Mouse (Mus musculus) cerebellum, adult 9-10 months (tissue): ENCODE data around the gene Cdpf1.
A peak's percentile ranks its signal among the peaks of the same experiment; 100 is the strongest.

Source experiments
- DNase-seq: peaks from one replicate; pipeline ENCODE4 v3.0.0; 2022

The Cdpf1 gene

GRCm38 (mm10) chr15:85811535-85812277 is at the start of gene Cdpf1:
Cdpf1 (minus strand) TSS chr15:85811697.
- peak; percentile 99 for DNase-seq

DNA sequence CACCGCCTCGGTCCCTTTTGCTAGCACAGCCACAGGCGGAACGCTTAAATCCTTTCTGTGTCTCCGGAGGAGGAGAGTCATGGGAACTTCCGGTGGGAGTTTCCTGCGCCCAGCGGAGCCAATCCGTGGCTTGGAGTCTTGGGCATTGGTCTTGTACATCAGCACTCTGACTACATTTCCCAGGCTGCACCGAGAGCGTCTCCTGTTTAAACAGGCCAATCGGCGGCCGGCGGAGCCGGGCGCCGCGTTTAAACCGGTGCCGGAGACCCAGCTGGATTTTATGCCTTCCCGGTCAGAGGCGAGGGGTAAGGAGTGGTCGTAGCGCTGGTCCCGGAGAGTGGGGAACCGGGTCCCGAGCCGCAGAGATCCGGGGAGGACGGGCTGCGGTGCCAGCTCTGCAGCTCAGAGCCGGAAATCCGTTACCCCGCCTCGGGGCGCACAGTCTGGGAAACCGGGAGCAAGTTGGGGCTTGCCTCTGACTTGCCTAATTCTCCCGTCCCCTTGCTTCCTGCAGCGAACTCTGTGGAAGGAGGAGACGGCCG is 48.1 kb upstream of the Cdpf1 start, which contains the start of gene Gtse1:
Gtse1 (plus strand) TSS at position 256 of the 542 bp plus-strand sequence.
- DNase-seq = peak; percentile 96

- no peak for DNase-seq
Observed at GRCm38 (mm10) chr15:85858980-85859489, 47.5 kb upstream of the Cdpf1 start.

GRCm38 (mm10) chr15:85851656-85852392 is 40.3 kb upstream of the Cdpf1 start:
- DNase-seq = no peak

GRCm38 (mm10) chr15:85845071-85845470 is 33.6 kb upstream of the Cdpf1 start:
- DNase-seq = peak; percentile 48

- no peak for DNase-seq
Observed at GRCm38 (mm10) chr15:85841796-85842360, 30.4 kb upstream of the Cdpf1 start.

GRCm38 (mm10) chr15:85840983-85841382 is 29.5 kb upstream of the Cdpf1 start:
- DNase-seq = no peak

- DNase-seq = no peak
Observed at GRCm38 (mm10) chr15:85836887-85837286, 25.4 kb upstream of the Cdpf1 start.

DNA sequence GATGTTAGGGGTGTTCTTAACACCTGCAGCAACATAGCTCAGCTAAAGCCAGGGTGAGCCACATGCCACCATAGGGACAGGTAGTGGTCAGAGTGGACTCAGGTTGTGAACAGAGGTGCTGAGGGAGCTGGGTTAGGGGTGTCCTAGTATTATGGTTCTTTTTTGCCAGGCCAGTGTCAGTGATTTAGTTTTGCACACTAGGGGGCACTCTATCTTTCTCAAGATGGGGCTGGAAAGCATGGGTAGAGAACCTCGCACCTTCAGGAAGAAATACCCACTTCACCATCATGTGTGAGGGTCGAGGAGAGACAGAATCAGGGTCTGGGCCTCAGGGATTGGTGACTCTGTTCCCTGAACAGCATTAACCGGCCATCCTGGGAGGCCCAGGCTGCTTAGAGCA is 23.8 kb upstream of the Cdpf1 start:
- no peak for DNase-seq

GRCm38 (mm10) chr15:85832599-85832998 is 21.1 kb upstream of the Cdpf1 start:
- no peak for DNase-seq

- DNase-seq = peak; percentile 90
Observed at GRCm38 (mm10) chr15:85831954-85832590, 20.6 kb upstream of the Cdpf1 start, which contains the start of gene Ttc38. Ttc38 (plus strand) TSS chr15:85832306.

DNA sequence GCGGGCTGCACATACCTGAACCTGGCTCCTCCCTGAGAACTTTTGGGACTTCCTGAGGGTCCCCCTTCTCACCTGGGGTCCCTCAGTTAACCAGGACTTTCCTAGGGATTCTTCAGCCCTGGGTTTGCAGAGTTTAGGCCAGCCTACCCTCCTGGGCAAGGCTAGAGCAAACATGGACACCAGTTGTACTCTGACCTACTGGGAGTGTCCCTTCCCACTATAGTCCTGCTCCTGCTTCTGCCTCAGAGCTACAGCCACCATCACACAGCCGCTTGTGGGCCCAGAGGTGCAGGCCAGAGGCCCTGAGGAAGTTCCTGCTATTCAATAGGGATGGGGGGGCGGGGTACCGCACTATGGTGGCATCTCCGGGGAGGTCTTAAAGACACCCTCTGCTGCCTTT is 18.0 kb upstream of the Cdpf1 start:
- no peak for DNase-seq

DNA sequence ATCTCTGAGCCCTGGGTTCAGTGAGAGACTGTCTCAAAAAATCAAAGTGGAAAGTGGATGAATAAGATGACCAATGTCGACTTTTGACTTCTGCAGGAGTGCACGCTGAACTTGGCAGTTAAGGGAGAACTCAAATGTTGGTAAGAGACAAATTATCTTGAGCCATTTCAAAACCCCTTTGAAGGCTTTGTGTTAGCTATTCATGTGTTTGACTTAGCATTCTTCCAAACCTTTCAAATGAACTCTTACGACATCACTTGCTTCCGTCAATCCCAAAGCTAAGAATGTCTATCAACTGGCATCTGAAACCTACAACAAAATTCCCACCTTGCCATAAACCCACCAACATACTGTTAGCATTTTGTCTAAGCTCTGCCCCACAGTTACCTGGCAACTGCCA is 16.6 kb upstream of the Cdpf1 start:
- no peak for DNase-seq

GRCm38 (mm10) chr15:85826676-85827075 is 15.2 kb upstream of the Cdpf1 start:
- no peak for DNase-seq

- peak; percentile 57 for DNase-seq
Observed at GRCm38 (mm10) chr15:85822011-85822359, 10.5 kb upstream of the Cdpf1 start.

DNA sequence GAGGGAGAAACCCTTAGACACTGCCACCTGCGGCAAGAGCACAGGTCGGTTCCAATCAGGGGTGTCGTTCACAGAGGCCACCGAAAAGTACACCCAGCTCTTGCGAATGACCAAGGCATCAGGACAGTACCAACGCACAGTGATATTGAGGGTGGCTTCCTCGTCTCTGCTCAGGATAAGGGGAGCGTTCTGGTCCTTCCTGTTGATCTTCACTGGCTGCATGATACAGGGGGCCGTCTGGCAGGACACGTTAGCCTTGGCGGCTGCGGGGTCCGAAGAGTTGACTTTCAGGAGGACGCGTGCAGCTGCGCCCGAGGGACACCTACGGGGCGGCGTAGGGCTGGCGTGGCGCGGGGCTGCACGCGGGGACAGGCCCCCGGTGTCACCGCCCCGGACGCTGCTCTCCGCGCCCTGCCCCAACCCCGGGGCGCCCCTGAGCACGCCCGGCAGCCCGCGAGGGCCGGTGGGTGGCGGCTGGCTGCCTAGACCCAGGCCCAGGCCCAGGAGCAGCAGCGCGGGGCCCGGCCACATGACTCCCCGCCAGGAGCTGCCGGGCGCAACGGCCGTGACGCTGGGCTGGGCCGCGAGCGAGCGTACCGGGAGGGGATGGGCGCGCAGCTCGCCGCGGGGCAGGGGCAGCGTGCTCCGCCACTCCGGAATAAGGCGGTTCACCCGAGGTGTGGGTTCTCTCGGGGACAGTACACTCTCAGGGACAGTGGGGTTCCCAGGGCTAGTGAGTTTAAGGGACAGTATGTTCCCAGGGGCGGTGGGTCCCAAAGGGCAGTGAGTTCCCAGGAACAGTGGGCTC is 9.9 kb upstream of the Cdpf1 start, which contains the start of gene Pkdrej:
Pkdrej (minus strand) TSS at position 532 of the 808 bp plus-strand sequence.
- DNase-seq = peak; percentile 52

DNA sequence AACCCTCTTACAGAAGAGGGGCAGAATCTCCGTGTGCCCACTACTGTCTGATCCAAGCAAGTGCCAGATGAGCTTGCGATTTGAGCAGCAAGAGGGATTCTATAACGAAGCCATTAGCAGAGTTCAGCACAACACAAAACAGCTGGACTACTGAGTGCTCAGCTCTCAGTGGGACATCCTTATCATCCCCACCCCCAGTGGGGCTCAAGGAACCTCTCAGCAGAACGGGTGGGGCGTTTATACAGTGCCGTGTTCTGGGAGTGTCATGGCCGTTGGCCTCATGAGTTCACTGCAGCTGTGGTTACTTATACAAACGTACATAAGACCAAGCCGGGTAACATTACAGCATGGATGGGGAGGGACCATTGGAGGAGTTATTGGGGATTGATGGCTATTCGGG is 1.9 kb upstream of the Cdpf1 start:
- DNase-seq = peak; percentile 27

DNA sequence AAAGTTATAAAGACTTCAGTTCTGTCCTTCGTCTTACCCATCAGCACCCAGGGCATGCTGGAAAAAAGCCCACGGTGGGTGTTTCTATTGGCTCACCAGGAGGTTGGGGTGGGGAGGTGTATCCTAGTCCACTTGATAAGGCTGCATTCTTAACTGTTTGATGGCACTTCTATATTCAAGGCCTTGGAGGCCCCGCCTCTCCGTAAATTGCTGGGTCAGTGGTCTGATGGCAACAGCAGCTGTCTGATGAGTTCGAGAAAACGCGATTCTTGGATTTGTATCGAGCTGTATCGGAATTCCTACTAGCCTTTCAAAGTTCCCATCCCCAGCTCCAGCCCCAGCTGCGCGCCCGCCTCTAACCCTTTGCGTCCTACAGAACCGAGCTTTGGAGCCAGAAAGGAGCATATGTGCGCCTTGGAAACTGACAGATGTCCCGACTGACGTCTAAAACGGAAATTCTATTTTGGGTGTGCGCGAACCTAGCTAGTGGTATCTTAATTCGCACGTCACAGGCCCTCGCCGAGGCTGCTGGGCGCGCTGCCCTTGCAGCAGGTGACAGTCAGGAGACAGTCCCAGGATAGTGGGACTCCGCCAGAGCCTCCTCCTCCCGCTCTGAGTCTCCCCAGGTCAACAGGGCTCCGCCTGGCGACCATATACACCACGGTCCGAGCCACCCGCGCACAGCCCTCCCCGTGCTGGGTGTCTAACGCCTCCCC is 533 bp downstream of the Cdpf1 start:
- peak; percentile 93 for DNase-seq

- no peak for DNase-seq
Observed at GRCm38 (mm10) chr15:85810462-85810805, 1.1 kb downstream of the Cdpf1 start.

DNA sequence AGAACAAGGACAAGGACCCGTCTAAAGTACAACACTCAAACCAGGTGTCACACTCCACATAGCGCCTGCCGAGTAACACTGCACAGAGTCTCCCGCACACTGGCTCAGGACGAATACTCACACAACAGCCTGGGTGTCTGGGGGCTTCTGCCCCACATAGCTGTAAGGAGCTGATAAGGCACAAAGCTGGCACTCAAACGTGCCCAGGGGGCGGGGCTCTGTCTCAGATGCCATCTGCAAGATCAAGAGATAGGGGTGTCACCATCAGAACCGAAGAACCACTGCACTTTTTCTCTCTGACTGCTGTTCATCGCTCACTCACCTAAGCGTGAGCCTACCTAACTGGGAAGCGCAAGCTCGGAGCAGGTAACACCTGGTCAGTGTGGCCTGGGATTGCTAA is 2.4 kb downstream of the Cdpf1 start:
- DNase-seq = no peak

DNA sequence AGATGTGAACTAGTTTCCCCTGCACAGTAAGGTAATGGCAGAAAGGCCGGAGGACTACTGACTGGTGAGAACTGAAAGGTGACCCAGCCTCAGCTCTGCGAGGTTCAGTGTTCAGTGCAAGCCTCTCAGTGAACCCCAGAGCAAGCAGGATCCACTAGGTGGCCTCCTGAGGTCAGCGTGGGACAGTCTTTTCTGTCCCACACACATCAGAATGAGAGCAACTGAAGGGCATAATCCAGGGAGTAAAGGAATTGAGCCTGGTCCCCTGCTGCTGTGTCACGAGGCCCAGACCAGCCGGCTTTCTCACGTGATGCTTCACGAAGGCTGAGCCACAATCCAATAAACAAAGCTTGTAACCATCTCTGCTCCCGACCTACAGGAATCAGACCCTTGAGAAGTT is 3.1 kb downstream of the Cdpf1 start:
- DNase-seq = no peak
